In the genomic region with DNA sequence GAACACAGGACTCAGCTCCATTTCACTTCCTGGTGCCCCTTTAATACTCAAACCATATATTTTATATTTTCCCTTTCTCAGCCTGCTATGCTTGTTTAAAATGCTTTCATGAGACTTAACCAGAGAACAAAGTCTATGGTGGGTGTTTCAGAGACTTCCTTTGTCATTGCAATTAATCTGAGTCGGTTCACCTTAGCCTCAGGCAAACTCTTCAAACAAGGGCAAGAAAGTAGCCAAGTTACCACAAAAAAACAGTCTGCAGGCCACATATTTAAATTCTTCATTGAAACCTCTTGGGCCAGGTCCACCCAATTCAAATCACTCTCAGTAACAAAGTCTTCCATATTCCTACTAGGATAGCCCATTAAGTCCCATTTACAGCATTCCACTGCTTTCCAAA, we compare ENCODE assay signal across 14 mouse cellular contexts.
"Had no signal": no experiment of that assay in that cellular context is flagged by ENCODE, and none has a peak within 500 bp of the region (broad histone marks: within the 10 kb centered on the region; RNA-seq: fewer than 3 reads in every experiment).

No protein-coding gene starts in this region.

- H3K4me3 ChIP-seq: megakaryocyte, embryonic 14.5 days; midbrain, embryonic 13.5 days; midbrain, embryonic 15.5 days; neural tube, embryonic 12.5 days; stomach, embryonic 15.5 days had no signal

- DNase-seq: lung, adult 18-20 months; lung, embryonic 14.5 days; lung, postnatal 10 days; lung, postnatal 36 days; right cerebral cortex, postnatal 14 days; thymus, adult 2 months; thymus, postnatal 25 days had no signal

- H3K27ac ChIP-seq: macrophage; midbrain, embryonic 13.5 days; midbrain, embryonic 15.5 days; neural tube, embryonic 12.5 days; stomach, embryonic 15.5 days; stomach, postnatal 0 days had no signal
